Mouse (Mus musculus) cerebellum, adult 2 months (tissue): ENCODE results near the gene Bdnf. TPM values are rescaled to one million over a fixed set of nuclear protein-coding genes. Genes with fewer than 3 reads are reported as not detected.

Experiments
- DNase-seq, 2 experiments: peaks; one replicate each; pipeline ENCODE4 v3.0.0; 2021
- H3K27ac ChIP-seq: fragments of 200-500 bp; 2 replicates; pipeline ENCODE4 v1.5.1; 2012; ENCODE audit warnings: low read length, control low read depth, inconsistent platforms; ENCODE audit not compliant: insufficient read depth
- H3K27me3 ChIP-seq: fragments of 200-500 bp; 2 replicates; pipeline ENCODE4 v1.6.1; 2012; ENCODE audit warnings: inconsistent platforms, mild to moderate bottlenecking, low read length, moderate library complexity; ENCODE audit not compliant: control insufficient read depth, insufficient read depth
- H3K4me1 ChIP-seq: fragments of 200-500 bp; 2 replicates; pipeline ENCODE4 v1.6.1; 2011; ENCODE audit warnings: low read length; ENCODE audit not compliant: control insufficient read depth, insufficient read depth
- H3K4me3 ChIP-seq: fragments of 200-500 bp; replicated peaks from 2 replicates; pipeline ENCODE3; 2011; ENCODE audit warnings: mild to moderate bottlenecking, low read depth, low read length, control low read depth; ENCODE audit not compliant: insufficient read depth
- CTCF ChIP-seq: fragments of 200-500 bp; IDR thresholded peaks from 2 replicates; pipeline ENCODE4 v1.5.1; 2011; ENCODE audit warnings: low read depth, mild to moderate bottlenecking, control low read depth, low read length, moderate library complexity, borderline replicate concordance; ENCODE audit not compliant: insufficient read depth
- POLR2A ChIP-seq: fragments of 200-500 bp; IDR thresholded peaks from 2 replicates; pipeline ENCODE4 v1.6.1; 2011; ENCODE audit warnings: low read length, control low read depth, borderline replicate concordance; ENCODE audit not compliant: insufficient read depth
- WGBS: fragments of 180-500 bp; shearing (Covaris S2); methylation state at CpG from one replicate; pipeline ENCODE4 v1.1.7; 2018; 5-methylcytosine and 5-hydroxymethylcytosine counted together
- polyA plus RNA-seq: library from polyadenylated mRNA; depleted of rRNA; stranded (reverse); fragments of >200 nt; gene quantifications from 2 replicates; pipeline ENCODE4 v1.2.3, GENCODE M21; 2012; rRNA removed

Bdnf gene
- 5.7 and 5.9 TPM in 2 replicates for polyA plus RNA-seq

DNA sequence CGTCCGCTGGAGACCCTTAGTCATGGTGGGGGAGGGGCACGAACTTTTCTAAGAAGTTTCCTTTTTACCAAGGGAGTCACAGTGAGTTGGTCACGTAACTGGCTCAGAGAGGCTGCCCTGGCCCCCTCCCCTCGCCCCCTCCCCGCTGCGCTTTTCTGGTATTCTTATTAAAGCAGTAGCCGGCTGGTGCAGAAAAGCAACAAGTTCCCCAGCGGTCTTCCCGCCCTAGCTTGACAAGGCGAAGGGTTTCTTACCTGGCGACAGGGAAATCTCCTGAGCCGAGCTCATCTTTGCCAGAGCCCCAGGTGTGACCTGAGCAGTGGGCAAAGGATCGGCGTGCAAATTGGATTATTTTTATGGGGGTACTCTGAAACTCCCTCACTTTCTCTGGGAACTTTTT is at the start of gene Bdnf:
Gene Bdnf, plus strand, starts transcription at position 169 of the 400 bp plus-strand sequence.
- H3K4me3 ChIP-seq = peak within 1 kb of the TSS; percentile 50
- DNase-seq = peak; percentile 18 to 24
- H3K27ac ChIP-seq = no peak within 1 kb of the TSS
- WGBS = under 1% methylated on average over 15 of the region's 15 CpGs
- TF ChIP-seq CTCF = no peak
- TF ChIP-seq POLR2A = no peak
- H3K4me1 ChIP-seq = no peaks in the 10 kb centered on the region
- H3K27me3 ChIP-seq = no peaks in the 10 kb centered on the region

DNA sequence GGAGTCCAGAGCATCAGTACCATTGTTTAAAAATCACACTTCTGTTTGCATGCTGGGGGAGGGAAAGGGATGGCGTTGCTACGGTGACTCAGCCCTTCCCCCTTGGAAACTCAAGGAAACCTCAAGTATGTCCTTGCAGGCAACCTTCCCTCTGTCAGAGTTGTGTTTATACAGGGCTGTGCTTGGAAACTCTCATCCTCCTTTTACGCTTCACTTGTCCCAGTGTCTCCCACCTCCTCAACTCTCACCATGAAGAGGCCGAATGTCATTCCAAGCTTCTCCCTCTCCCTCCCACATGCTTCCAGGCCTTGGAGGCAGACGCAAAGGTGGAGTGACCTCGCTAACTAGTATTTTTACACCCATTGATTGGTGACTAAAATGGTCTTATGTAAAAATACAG is 47.6 kb upstream of the Bdnf start:
- Histone ChIP-seq H3K4me1 (no peaks in the 10 kb centered on the region), H3K27me3 (no peaks in the 10 kb centered on the region), H3K27ac (no peak overlapping the region), H3K4me3 (no peak overlapping the region)
- no peak for TF ChIP-seq CTCF
- no peak for TF ChIP-seq POLR2A
- DNase-seq = no peak
- 45% methylated on average over 6 of the region's 6 CpGs for WGBS

DNA sequence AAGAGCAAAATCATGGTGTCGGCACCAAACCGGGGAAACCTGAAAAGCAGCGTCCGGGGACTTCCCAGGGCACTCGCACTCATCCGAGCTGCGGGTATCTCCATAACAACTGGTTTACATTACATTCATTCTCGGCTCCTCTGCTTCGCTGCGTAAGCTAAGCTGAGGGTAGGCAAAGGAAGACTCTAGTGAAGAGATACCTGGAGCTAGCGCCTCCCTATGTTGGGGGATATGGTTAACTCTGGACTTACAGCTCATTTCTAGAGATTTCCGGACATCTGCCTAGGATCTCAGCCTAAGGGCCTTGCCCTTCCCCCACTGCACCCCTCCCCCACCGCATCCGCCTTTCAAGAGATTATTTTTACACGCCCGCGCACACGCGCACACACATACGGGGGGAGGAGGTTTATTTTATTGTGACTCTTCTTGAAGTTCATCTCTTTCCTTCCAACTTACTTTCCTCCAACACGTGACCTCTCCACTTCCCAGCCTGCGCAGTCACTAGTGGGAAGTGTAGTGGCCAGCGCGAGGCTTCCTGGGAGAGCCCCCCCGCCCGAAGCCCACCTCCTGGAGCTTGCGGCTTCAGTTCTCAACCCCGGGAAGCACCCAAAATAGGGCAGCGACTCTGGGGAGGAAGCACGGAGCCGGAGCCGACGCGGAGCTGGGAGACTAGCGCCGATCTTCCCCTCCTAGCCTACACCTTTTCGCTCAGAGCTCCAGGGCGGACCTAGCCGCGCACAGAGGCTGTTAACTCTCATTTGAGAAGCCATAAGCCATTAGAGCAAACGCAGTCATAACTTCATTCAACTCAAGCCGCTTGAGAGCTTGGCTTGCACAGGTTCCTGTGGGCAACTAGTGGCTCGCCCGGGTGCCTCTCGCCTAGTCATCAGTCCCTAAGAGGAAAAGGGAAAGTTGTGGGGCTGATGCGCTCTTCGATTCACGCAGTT is 718 bp upstream of the Bdnf start:
- TF ChIP-seq CTCF (no peak), POLR2A (no peak)
- 3% methylated on average over 48 of the region's 48 CpGs for WGBS
- H3K4me3 ChIP-seq = peak overlapping the region; percentile 50
- DNase-seq = peak; percentile 39 to 54
- H3K27ac ChIP-seq = no peak overlapping the region
- H3K27me3 ChIP-seq = no peaks in the 10 kb centered on the region
- H3K4me1 ChIP-seq = no peaks in the 10 kb centered on the region

- no peak for TF ChIP-seq CTCF
- no peak for TF ChIP-seq POLR2A
- Histone ChIP-seq H3K4me3 (no peak overlapping the region), H3K4me1 (no peaks in the 10 kb centered on the region), H3K27ac (no peak overlapping the region), H3K27me3 (no peaks in the 10 kb centered on the region)
- DNase-seq = peak in 1 of 2 experiments; percentile 18
- 10% methylated on average over 11 of the region's 11 CpGs for WGBS
Observed at GRCm38 (mm10) chr2:109675051-109675450, 551 bp downstream of the Bdnf start.

- peak overlapping the region; percentile 69 for H3K4me3 ChIP-seq
- peak overlapping the region; percentile 29 for H3K27ac ChIP-seq
- TF ChIP-seq CTCF = peak; percentile 46; the same call in 1 of the 2 replicates
- TF ChIP-seq POLR2A = no peak
- no peaks in the 10 kb centered on the region for H3K27me3 ChIP-seq
- no peaks in the 10 kb centered on the region for H3K4me1 ChIP-seq
- DNase-seq = peak; percentile 76
- WGBS = under 1% methylated on average over 29 of the region's 29 CpGs
Observed at GRCm38 (mm10) chr2:109675973-109676617, 1.6 kb downstream of the Bdnf start.

DNA sequence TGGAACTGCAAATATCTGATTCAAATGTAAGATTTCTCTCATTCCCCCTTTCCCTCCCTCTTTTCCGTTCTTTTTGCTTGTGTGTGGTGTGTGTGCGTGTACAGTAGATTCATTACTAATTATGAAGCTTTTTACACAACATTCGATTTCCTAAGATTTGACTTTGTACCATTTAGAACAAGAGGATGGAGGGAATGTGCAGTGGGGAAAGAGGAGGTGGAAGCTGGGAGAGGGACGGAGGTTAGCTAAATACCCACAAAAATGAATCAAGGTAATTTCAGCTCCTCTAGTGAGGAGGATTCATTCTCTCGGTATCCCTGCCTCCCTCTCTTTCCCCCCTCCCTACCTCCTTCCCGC is 2.1 kb downstream of the Bdnf start:
- 1% methylated on average over 6 of the region's 6 CpGs for WGBS
- DNase-seq = no peak
- peak overlapping the region; percentile 29; the same call in 1 of the 2 replicates for H3K27ac ChIP-seq

DNA sequence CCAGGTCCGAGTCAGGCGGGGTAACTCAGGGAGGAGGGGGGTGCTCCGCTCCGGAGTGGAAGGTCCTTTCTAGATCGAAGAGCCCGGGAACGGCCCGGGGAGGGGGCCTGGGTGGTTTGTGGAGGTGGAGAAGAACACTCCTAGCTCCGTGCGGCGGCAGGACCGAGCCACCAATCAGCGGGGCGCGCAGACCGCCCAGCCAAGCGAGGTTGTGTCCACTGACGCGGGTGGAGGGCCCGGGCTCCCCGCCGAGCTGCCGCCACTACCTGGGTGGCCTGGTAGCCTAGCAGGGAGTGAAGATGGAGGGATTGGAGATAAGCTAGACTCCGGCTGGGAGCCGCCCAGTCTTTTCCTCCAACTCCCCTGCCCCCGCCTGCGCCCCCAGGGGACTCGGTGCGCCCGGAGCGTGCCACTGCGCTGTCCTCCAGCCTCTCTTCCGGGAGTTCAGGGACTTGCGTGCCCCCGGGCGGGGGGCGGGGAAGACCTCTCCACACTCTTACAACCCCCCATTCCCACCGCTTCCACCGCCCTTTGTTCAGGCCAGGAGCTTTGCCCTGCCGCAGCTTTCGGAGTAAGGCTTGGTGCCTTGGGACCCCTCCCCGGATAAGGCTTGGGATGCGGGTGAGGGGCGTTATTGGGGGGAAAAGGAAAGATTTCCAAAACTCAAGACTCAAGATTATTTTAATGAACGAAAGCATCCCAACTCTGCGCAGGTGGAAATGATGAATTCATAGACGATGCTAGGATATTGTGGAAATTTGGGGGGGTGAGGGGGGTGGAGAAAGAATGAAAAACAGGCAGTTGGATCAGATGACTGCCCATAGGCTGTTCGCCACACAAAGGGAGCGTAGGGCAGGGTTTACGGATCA is 3.0 kb downstream of the Bdnf start:
- 1% methylated on average over 49 of the region's 50 CpGs for WGBS
- no peaks in the 10 kb centered on the region for H3K27me3 ChIP-seq
- H3K27ac ChIP-seq = peak overlapping the region; percentile 90
- TF ChIP-seq POLR2A = peak; percentile 13; the same call in 1 of the 2 replicates
- no peak for TF ChIP-seq CTCF
- peak overlapping the region; percentile 69 for H3K4me3 ChIP-seq
- no peaks in the 10 kb centered on the region for H3K4me1 ChIP-seq
- peak; percentile 84 to 86 for DNase-seq

More for the DNA sequence above, 2.1 kb downstream of the Bdnf start:
- Histone ChIP-seq H3K4me1 (no peaks in the 10 kb centered on the region), H3K27me3 (no peaks in the 10 kb centered on the region), H3K4me3 (peak overlapping the region; percentile 69)
- no peak for TF ChIP-seq POLR2A
- TF ChIP-seq CTCF = no peak
